Mouse (Mus musculus) intestine, embryonic 15.5 days (tissue): ENCODE data around the gene Mrpl24. TPM values are rescaled to one million over a fixed set of nuclear protein-coding genes. Genes with fewer than 3 reads are reported as not detected.

Source experiments
- ATAC-seq: fragments of 200-750 bp; cut with Nextera tagmentation; 2 replicates; pipeline ENCODE4 v1.8.0; 2017; ENCODE audit warnings: moderate TSS enrichment, moderate library complexity
- H3K27ac ChIP-seq: fragments of 300-500 bp; sonication (generic); 2 replicates; pipeline ENCODE4 v1.5.1; 2015; ENCODE audit warnings: mild to moderate bottlenecking, inconsistent platforms
- H3K27me3 ChIP-seq: fragments of 300-500 bp; sonication (generic); replicated peaks from 2 replicates; pipeline ENCODE4 v1.6.1; 2015; ENCODE audit warnings: inconsistent platforms
- H3K36me3 ChIP-seq: fragments of 300-500 bp; sonication (generic); 2 replicates; pipeline ENCODE4 v1.6.1; 2015; ENCODE audit warnings: inconsistent platforms
- H3K4me1 ChIP-seq: fragments of 300-500 bp; sonication (generic); replicated peaks from 2 replicates; pipeline ENCODE4 v1.6.1; 2015; ENCODE audit warnings: inconsistent platforms
- H3K4me2 ChIP-seq: fragments of 300-500 bp; sonication (generic); replicated peaks from 2 replicates; pipeline ENCODE4 v1.6.1; 2015; ENCODE audit warnings: mild to moderate bottlenecking, inconsistent platforms
- H3K4me3 ChIP-seq: fragments of 300-500 bp; sonication (generic); replicated peaks from 2 replicates; pipeline ENCODE4 v1.5.1; 2015; ENCODE audit warnings: inconsistent platforms
- H3K9ac ChIP-seq: fragments of 300-500 bp; sonication (generic); 2 replicates; pipeline ENCODE4 v1.6.1; 2015; ENCODE audit warnings: inconsistent platforms
- H3K9me3 ChIP-seq: fragments of 300-500 bp; sonication (generic); 2 replicates; pipeline ENCODE4 v1.6.1; 2016; ENCODE audit warnings: inconsistent platforms
- WGBS: fragments of 180-500 bp; shearing (Covaris S2); methylation state at CpG from one replicate; pipeline ENCODE4 v1.1.7; 2015; 5-methylcytosine and 5-hydroxymethylcytosine counted together
- polyA plus RNA-seq: library from polyadenylated mRNA; unstranded; fragments of >200 nt; fragmentation: Nextera tagmentation; extraction: Ambion mirVana; gene quantifications from 2 replicates; pipeline ENCODE4 v1.2.1, GENCODE M21; 2015

The Mrpl24 gene
- polyA plus RNA-seq, 1 experiment from 2014 or later: 74.2 TPM

DNA sequence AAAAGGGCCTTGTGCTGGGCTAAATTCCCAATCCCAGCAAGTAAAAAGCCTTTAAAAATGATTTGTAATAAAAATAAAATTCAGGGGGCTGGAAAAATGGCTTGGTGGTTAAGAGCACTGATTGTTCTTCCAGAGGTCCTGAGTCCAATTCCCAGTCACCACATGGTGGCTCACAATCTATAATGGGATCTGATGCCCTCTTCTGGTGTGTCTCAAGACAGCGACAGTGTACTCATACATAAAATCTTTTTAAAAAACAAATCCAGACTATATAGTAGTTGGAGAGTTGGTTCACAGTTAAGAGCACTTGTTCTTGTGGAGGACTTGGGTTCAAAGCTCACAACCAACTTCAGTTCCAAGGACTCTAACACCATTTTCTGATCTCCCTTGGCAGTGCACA, 2.3 kb upstream of the Mrpl24 start:
- no peaks in the 10 kb centered on the region for H3K9me3 ChIP-seq
- H3K4me3 ChIP-seq: no peak overlapping the region
- no peak overlapping the region for H3K9ac ChIP-seq
- no peak overlapping the region for H3K27ac ChIP-seq
- H3K4me1 ChIP-seq: peaks cover 8% of the 10 kb centered on the region
- H3K4me2 ChIP-seq: no peak overlapping the region
- 86% methylated on average over 1 of the region's 1 CpGs for WGBS
- no peak for ATAC-seq
- H3K27me3 ChIP-seq: no peaks in the 10 kb centered on the region
- peaks cover 27% of the 10 kb centered on the region for H3K36me3 ChIP-seq

GRCm38 (mm10) chr3:87918551-87918950, 755 bp upstream of the Mrpl24 start:
- H3K27me3 ChIP-seq: no peaks in the 10 kb centered on the region
- no peak overlapping the region for H3K4me3 ChIP-seq
- H3K9ac ChIP-seq: no peak overlapping the region
- no peak overlapping the region for H3K4me2 ChIP-seq
- H3K27ac ChIP-seq: no peak overlapping the region
- H3K9me3 ChIP-seq: no peaks in the 10 kb centered on the region
- H3K4me1 ChIP-seq: peaks cover 8% of the 10 kb centered on the region
- WGBS: 86% methylated on average over 1 of the region's 1 CpGs
- peaks cover 33% of the 10 kb centered on the region for H3K36me3 ChIP-seq
- ATAC-seq: no peak

- 0 out of 2 replicates have a peak overlapping the region, but pooled peaks have one; percentile 63 for H3K9ac ChIP-seq
- peak overlapping the region; percentile 70 for H3K4me2 ChIP-seq
- WGBS: 65% methylated on average over 9 of the region's 9 CpGs
- peak overlapping the region; percentile 52 for H3K4me3 ChIP-seq
- no peak overlapping the region for H3K27ac ChIP-seq
- H3K36me3 ChIP-seq: peaks cover 37% of the 10 kb centered on the region
- no peaks in the 10 kb centered on the region for H3K9me3 ChIP-seq
- ATAC-seq: no peak
- H3K27me3 ChIP-seq: no peaks in the 10 kb centered on the region
- peaks cover 8% of the 10 kb centered on the region for H3K4me1 ChIP-seq
Measured at GRCm38 (mm10) chr3:87920270-87920943, 1.1 kb downstream of the Mrpl24 start.

DNA sequence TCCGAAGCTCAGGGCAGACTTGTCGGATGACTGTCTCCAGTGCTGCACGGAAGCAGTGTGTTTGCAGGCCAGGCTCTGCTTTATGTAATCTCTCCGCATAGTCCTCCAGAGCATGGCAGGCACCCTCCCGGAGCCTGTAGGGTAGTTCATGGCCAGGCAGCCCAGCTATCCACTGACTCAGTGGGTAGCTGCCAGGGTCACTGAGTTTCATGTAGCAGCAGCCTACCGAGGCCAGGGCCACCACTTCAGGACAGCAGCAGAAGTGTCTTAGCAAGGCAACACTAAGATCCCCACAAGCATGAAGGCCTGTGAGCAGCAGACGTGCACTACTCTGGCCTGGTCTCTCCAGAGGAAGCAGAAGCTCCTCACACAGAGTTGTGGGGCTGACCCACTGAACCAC, 5.7 kb downstream of the Mrpl24 start:
- Histone ChIP-seq H3K9me3 (no peaks in the 10 kb centered on the region), H3K36me3 (peaks cover 45% of the 10 kb centered on the region), H3K27ac (no peak overlapping the region), H3K4me1 (peaks cover 15% of the 10 kb centered on the region), H3K9ac (no peak overlapping the region), H3K4me2 (no peak overlapping the region), H3K27me3 (no peaks in the 10 kb centered on the region), H3K4me3 (no peak overlapping the region)
- 82% methylated on average over 7 of the region's 7 CpGs for WGBS
- ATAC-seq: no peak

DNA sequence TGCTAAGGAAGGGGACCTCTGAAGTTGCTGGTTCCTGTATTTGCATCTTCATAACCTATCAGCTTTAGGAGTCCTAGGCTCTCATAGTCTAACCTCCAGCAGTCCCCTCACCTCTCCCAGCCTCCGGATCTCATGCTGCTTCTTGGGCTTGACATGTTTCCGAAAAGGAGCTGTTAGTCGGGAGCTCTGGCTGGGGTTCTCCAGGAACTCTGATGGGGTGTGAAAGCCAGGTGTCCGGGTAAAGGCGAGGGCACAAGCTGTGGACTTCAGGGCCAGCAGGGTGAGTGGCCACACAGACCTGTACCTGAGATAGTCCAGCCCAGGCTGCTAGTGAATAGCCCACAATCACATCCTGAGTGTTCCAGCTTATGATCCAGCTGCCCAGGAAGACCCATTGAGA, 8.1 kb downstream of the Mrpl24 start:
- peaks cover 21% of the 10 kb centered on the region for H3K4me1 ChIP-seq
- no peak overlapping the region for H3K27ac ChIP-seq
- 95% methylated on average over 5 of the region's 5 CpGs for WGBS
- no peak for ATAC-seq
- no peaks in the 10 kb centered on the region for H3K9me3 ChIP-seq
- peaks cover 47% of the 10 kb centered on the region for H3K36me3 ChIP-seq
- H3K9ac ChIP-seq: no peak overlapping the region
- no peak overlapping the region for H3K4me3 ChIP-seq
- H3K4me2 ChIP-seq: no peak overlapping the region
- no peaks in the 10 kb centered on the region for H3K27me3 ChIP-seq

- peaks cover 33% of the 10 kb centered on the region for H3K36me3 ChIP-seq
- peak overlapping the region; percentile 83 for H3K4me3 ChIP-seq
- H3K4me2 ChIP-seq: peak overlapping the region; percentile 76
- H3K9ac ChIP-seq: peak overlapping the region; percentile 96
- H3K27me3 ChIP-seq: no peaks in the 10 kb centered on the region
- peak; percentile 60 for ATAC-seq
- H3K4me1 ChIP-seq: peaks cover 29% of the 10 kb centered on the region
- no peaks in the 10 kb centered on the region for H3K9me3 ChIP-seq
- peak overlapping the region; percentile 84 for H3K27ac ChIP-seq
- WGBS: 6% methylated on average over 26 of the region's 26 CpGs
Measured at GRCm38 (mm10) chr3:87929341-87930077, 10.2 kb downstream of the Mrpl24 start.

DNA sequence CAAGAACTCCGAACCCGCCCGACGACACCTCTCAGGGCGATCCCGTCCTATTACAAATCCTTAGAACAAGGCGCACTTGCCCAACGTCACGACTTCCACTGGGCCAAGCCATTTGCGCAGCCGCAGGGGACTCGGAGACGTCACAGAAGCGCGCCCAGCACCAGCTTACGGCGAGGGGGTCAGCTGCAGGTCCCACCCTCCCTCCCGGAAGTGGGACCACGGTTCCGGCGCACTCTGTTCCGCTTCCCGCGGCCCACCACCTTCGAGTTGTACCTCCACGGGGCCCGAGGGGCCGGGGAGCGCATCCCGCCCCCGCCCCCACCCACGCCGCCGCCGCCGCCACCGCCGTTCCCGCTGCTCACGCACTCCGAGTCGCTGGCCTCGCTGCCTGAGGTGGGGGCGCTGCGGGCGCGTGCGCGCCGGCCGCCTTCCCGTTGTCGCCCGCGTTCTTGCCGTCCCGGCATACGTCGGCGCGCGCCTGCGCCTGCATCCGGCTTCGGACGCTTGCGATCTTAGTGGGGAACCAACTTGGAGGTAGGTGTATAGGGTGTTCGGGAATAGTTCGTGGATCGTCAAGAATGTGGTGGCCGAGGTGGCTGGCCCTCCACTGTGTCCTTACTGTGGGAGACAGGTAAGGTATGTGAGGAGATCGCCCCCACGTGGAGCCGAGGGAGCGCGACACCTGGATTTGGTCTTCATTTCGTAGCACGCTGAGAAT, 10.9 kb downstream of the Mrpl24 start, which contains the start of the genes Isg20l2 and Rrnad1:
Gene Isg20l2 (plus strand): TSS at position 237 of the 718 bp plus-strand sequence.
Gene Rrnad1 (minus strand): TSS at position 640 of the 718 bp plus-strand sequence.
- Histone ChIP-seq H3K4me2 (peak within 1 kb of the TSS; percentile 76), H3K9ac (peak within 1 kb of the TSS; percentile 96), H3K27me3 (no peaks in the 10 kb centered on the region), H3K9me3 (no peaks in the 10 kb centered on the region), H3K4me3 (peak within 1 kb of the TSS; percentile 83), H3K36me3 (peaks cover 30% of the 10 kb centered on the region), H3K27ac (peak within 1 kb of the TSS; percentile 84), H3K4me1 (peaks cover 32% of the 10 kb centered on the region)
- WGBS: under 1% methylated on average over 77 of the region's 78 CpGs
- ATAC-seq: peak; percentile 99

DNA sequence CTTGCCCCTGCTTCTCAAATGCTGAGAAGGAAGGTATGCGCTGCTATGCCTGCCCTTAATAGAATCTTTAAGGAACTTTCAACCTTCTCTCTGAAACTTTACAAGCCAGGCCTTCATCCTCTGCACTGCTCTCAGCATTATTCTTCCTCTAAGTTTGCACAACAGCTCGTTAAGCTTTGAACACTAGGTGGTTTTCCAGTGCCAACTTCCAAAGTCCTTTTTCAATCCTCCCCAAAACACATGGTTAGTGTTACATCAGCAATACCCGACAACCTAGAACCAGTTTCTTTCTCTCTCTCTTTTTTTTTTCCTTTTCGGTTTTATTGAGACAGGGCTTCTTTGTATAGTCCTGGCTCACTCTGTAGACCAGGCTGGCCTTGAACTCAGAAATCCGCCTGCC, 14.7 kb downstream of the Mrpl24 start:
- Histone ChIP-seq H3K27me3 (no peaks in the 10 kb centered on the region), H3K36me3 (peaks cover 26% of the 10 kb centered on the region), H3K4me3 (no peak overlapping the region), H3K4me2 (no peak overlapping the region), H3K9ac (no peak overlapping the region), H3K9me3 (no peaks in the 10 kb centered on the region), H3K4me1 (peaks cover 36% of the 10 kb centered on the region), H3K27ac (no peak overlapping the region)
- 83% methylated on average over 5 of the region's 5 CpGs for WGBS
- no peak for ATAC-seq

GRCm38 (mm10) chr3:87934501-87934900, 15.2 kb downstream of the Mrpl24 start:
- Histone ChIP-seq H3K27ac (no peak overlapping the region), H3K4me1 (peaks cover 33% of the 10 kb centered on the region), H3K9ac (no peak overlapping the region), H3K4me2 (no peak overlapping the region), H3K27me3 (no peaks in the 10 kb centered on the region), H3K4me3 (no peak overlapping the region), H3K36me3 (peaks cover 29% of the 10 kb centered on the region), H3K9me3 (no peaks in the 10 kb centered on the region)
- WGBS: 62% methylated on average over 4 of the region's 4 CpGs
- no peak for ATAC-seq

DNA sequence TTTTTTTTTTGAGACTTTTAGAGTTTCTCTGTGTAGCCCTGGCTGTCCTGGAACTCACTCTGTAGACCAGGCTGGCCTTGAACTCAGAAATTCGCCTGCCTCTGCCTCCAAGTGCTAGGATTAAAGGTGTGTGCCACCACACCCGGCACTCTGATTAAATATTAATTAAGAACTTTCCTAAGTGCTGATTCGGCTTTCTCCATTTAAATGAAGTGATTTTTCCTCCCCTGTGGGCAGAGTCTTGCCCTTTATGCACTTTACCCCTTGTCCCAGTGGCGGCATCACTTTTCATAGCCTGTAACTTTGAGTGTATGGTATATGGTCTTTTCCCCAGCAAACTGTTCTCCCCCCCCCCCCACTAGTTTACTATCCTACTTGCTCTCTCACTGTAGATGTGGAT, 15.9 kb downstream of the Mrpl24 start:
- Histone ChIP-seq H3K9me3 (no peaks in the 10 kb centered on the region), H3K27ac (no peak overlapping the region), H3K4me1 (peaks cover 33% of the 10 kb centered on the region)

GRCm38 (mm10) chr3:87935776-87936175, 16.5 kb downstream of the Mrpl24 start:
- no peak overlapping the region for H3K4me2 ChIP-seq

More for the DNA sequence above, 15.9 kb downstream of the Mrpl24 start:
- ATAC-seq: no peak
- Histone ChIP-seq H3K36me3 (peaks cover 32% of the 10 kb centered on the region), H3K27me3 (no peaks in the 10 kb centered on the region), H3K4me3 (no peak overlapping the region), H3K9ac (no peak overlapping the region), H3K4me2 (no peak overlapping the region)
- 76% methylated on average over 4 of the region's 4 CpGs for WGBS

DNA sequence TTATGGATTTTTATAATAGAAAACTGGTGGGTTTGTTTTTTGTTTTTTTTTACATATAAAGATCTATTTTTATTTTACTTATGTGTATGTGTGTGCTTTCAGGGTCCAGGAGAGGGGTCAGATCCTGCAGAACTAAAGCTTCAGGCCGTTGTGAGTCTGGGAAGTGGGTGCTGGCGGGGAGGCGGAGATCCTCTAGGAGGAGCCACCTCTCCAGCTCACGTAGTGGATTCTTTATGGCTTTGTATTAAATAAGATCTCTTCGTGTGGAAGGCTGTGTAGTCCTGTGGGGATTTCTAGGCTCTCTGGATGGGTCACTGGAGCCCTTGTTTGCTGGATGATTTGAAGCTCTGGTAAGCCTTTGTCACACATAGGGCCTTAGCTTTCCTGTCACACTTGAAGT, 21.3 kb downstream of the Mrpl24 start:
- Histone ChIP-seq H3K27ac (no peak overlapping the region), H3K4me3 (no peak overlapping the region), H3K9ac (no peak overlapping the region), H3K4me1 (peaks cover 7% of the 10 kb centered on the region), H3K9me3 (no peaks in the 10 kb centered on the region), H3K36me3 (peaks cover 38% of the 10 kb centered on the region), H3K27me3 (no peaks in the 10 kb centered on the region), H3K4me2 (no peak overlapping the region)
- 67% methylated on average over 5 of the region's 5 CpGs for WGBS
- ATAC-seq: no peak

More at GRCm38 (mm10) chr3:87935776-87936175, 16.5 kb downstream of the Mrpl24 start:
- peak; percentile 44 for ATAC-seq
- peaks cover 33% of the 10 kb centered on the region for H3K4me1 ChIP-seq
- WGBS: 96% methylated on average over 2 of the region's 2 CpGs
- H3K4me3 ChIP-seq: no peak overlapping the region
- H3K27me3 ChIP-seq: no peaks in the 10 kb centered on the region
- H3K27ac ChIP-seq: no peak overlapping the region
- H3K9ac ChIP-seq: no peak overlapping the region
- H3K36me3 ChIP-seq: peaks cover 35% of the 10 kb centered on the region
- no peaks in the 10 kb centered on the region for H3K9me3 ChIP-seq
